Mouse (Mus musculus) limb, embryonic 12.5 days (tissue): ENCODE results near the gene Tmem56. TPM values are rescaled to one million over a fixed set of nuclear protein-coding genes. Genes with fewer than 3 reads are reported as not detected.

Experiments
- polyA plus RNA-seq: library from polyadenylated mRNA; unstranded; fragments of >200 nt; fragmentation: Nextera tagmentation; extraction: Ambion mirVana; gene quantifications from 2 replicates; pipeline ENCODE4 v1.2.1, GENCODE M21; 2016

The Tmem56 gene
- polyA plus RNA-seq, 1 experiment from 2014 or later, result 0.55 TPM

Other genes with a start within 250 kb of the Tmem56 start
- gene Rwdd3, start 111.4 kb downstream of the Tmem56 start, polyA plus RNA-seq, result 6.5 and 7.9 TPM in 2 replicates
- 28.5 and 32.2 TPM in 2 replicates for gene Alg14, start 8.7 kb upstream of the Tmem56 start, polyA plus RNA-seq
- 852 and 858 TPM in 2 replicates for gene Cnn3, start 143.4 kb upstream of the Tmem56 start, polyA plus RNA-seq
- 0.65 and 1.5 TPM in 2 replicates for gene Slc44a3, start 249.3 kb upstream of the Tmem56 start, polyA plus RNA-seq